Mouse (Mus musculus): ENCODE data around the gene Fam102b. TPM values are rescaled to one million over a fixed set of nuclear protein-coding genes. Genes with fewer than 3 reads are reported as not detected.

Fam102b gene
- polyA plus RNA-seq, 1 experiment from 2014 or later: 19.5 TPM

DNA sequence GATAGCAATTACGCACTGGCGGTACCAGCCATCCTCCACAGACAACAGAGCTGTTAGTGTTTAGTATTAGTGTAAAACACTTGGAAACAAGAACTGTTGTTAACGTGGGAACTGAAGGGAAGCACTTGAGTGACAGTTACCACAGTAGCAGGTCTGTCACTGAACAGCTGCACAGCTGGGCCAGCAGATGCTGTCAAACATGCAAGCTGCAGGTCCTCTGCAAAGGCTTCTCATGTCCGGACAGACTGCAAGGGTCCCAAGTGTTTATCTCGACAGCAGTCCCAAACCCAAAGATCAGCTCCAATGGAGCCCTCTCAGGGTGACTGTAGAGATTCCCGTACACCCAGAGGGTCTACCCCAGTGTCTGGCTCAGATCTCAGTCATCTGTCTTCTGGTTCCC is 45.5 kb downstream of the Fam102b start:
- Histone ChIP-seq H3K9ac (replicated peaks; ENCODE audit: low read depth, low read length) (no peak overlapping the region), H3K36me3 (ENCODE audit: control insufficient read depth, insufficient read depth, low read length) (peaks cover 41% of the 10 kb centered on the region), H3K4me3 (ENCODE audit: low read depth, low read length) (no peak overlapping the region), H3K27ac (ENCODE audit: low read length) (no peak overlapping the region), H3K27me3 (ENCODE audit: control insufficient read depth, insufficient read depth, low read length) (no peaks in the 10 kb centered on the region), H3K4me2 (replicated peaks; ENCODE audit: low read depth, low read length) (no peak overlapping the region), H3K4me1 (ENCODE audit: control insufficient read depth, insufficient read depth, low read length) (no peaks in the 10 kb centered on the region), H3K9me3 (ENCODE audit: control insufficient read depth, low read depth, low read length) (no peaks in the 10 kb centered on the region)
- WGBS: 85% methylated on average over 6 of the region's 6 CpGs
- no peak for ATAC-seq (ENCODE audit: insufficient number of reproducible peaks, insufficient read depth, low FRiP score, low read depth)

DNA sequence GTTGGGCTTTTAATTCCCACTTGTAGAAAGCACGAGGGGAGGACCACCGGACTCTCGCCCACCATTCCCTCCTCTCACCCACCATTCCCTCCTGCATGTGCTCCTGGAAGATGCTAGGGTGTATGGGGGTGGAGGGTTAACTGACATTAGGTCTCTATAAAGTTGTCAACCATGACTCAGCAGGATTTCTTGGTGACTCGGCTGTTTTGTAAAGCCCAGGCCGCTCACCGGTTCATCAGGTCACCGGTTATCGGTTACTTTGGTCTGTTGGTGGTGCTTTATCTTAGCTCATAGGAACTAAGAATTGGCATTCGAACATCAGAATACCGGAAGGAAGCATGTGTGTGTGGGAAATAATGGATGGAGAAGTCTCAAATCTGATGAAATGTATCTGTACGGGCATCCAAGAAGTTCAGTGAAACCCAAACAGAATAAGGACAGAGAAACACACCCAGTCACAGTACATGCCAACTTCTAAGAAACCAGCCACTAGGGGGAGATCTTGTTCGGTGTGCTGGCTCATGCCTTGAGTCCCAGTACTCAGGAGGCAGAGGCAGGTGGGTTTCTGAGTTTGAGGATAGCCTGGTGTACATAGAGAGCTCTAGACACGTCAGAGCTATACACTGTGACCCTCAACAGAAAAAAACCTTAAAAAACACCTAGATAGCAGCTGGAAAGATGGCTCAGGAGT is 49.9 kb downstream of the Fam102b start:
- ATAC-seq (ENCODE audit: insufficient number of reproducible peaks, insufficient read depth, low FRiP score, low read depth): no peak
- H3K27ac ChIP-seq (ENCODE audit: low read length): no peak overlapping the region
- 93% methylated on average over 13 of the region's 13 CpGs for WGBS
- H3K9ac ChIP-seq (replicated peaks; ENCODE audit: low read depth, low read length): no peak overlapping the region
- H3K4me2 ChIP-seq (replicated peaks; ENCODE audit: low read depth, low read length): no peak overlapping the region
- no peaks in the 10 kb centered on the region for H3K27me3 ChIP-seq (ENCODE audit: control insufficient read depth, insufficient read depth, low read length)
- no peak overlapping the region for H3K4me3 ChIP-seq (ENCODE audit: low read depth, low read length)
- H3K9me3 ChIP-seq (ENCODE audit: control insufficient read depth, low read depth, low read length): no peaks in the 10 kb centered on the region
- peaks cover 49% of the 10 kb centered on the region for H3K36me3 ChIP-seq (ENCODE audit: control insufficient read depth, insufficient read depth, low read length)
- H3K4me1 ChIP-seq (ENCODE audit: control insufficient read depth, insufficient read depth, low read length): no peaks in the 10 kb centered on the region

DNA sequence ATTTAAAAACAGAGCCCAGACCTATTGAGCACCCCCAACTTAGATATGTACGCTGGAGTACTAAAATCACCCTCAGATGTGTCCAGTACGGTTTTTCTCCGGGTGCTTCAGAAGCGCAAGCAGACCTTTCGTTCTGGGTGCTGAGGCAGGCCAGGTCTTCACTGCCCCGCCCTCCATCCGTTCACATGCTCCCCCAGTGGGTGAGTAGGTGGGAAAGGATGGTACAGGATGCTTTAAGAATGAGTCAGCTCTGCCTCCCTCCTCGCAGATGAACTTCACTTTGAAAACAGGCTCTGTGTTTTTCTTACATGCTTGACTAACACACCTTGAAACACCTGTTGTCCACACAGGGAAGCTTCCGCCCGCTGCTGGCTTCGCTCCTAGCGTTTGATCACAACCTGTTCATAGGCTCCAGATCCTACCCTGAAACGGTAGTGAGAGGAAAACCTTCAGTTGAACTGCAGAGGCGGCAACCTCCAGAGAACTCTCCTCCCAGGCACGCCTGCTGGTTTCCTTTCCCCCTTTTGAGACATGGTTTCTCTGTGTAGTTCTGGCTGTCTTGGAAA is 52.4 kb downstream of the Fam102b start:
- H3K9ac ChIP-seq (replicated peaks; ENCODE audit: low read depth, low read length): no peak overlapping the region
- no peaks in the 10 kb centered on the region for H3K4me1 ChIP-seq (ENCODE audit: control insufficient read depth, insufficient read depth, low read length)
- H3K4me2 ChIP-seq (replicated peaks; ENCODE audit: low read depth, low read length): no peak overlapping the region
- WGBS: 85% methylated on average over 15 of the region's 15 CpGs
- ATAC-seq (ENCODE audit: insufficient number of reproducible peaks, insufficient read depth, low FRiP score, low read depth): no peak
- peaks cover 44% of the 10 kb centered on the region for H3K36me3 ChIP-seq (ENCODE audit: control insufficient read depth, insufficient read depth, low read length)
- no peak overlapping the region for H3K4me3 ChIP-seq (ENCODE audit: low read depth, low read length)
- H3K9me3 ChIP-seq (ENCODE audit: control insufficient read depth, low read depth, low read length): no peaks in the 10 kb centered on the region
- H3K27ac ChIP-seq (ENCODE audit: low read length): no peak overlapping the region
- H3K27me3 ChIP-seq (ENCODE audit: control insufficient read depth, insufficient read depth, low read length): no peaks in the 10 kb centered on the region

DNA sequence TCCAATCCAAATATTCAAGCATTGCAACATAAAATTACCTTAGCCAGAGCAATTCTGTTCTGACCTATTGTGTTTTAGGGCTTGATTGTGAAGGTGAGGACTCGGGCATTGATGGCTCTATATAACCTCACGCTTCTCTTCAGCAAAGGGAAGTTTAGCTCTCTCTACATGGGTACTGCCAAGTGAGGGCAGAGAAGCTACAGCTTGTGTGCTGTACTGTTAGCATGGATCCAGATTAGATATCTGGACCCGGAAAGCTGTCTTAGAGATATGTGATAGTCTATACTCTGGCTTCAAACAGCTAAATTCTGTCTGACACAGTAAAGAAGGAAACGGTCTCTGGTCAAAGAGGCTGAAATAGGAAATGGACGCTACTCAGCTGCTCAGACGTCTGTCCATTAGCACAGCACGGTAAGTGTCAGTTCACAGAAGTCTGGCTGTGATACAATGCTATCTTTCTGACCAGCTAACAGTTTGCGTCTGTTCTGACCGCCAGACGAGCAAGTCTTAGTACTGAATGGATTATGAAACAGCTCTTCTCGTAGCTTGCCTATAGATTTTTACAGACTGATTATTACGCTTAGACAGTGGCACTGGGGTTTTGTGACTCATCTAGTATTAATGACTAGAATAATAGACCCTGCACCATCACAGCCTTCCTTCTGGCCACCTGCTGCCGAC is 53.3 kb downstream of the Fam102b start:
- ATAC-seq (ENCODE audit: insufficient number of reproducible peaks, insufficient read depth, low FRiP score, low read depth): no peak
- Histone ChIP-seq H3K9ac (replicated peaks; ENCODE audit: low read depth, low read length) (no peak overlapping the region), H3K27me3 (ENCODE audit: control insufficient read depth, insufficient read depth, low read length) (no peaks in the 10 kb centered on the region), H3K36me3 (ENCODE audit: control insufficient read depth, insufficient read depth, low read length) (peaks cover 35% of the 10 kb centered on the region), H3K9me3 (ENCODE audit: control insufficient read depth, low read depth, low read length) (no peaks in the 10 kb centered on the region), H3K27ac (ENCODE audit: low read length) (no peak overlapping the region), H3K4me1 (ENCODE audit: control insufficient read depth, insufficient read depth, low read length) (no peaks in the 10 kb centered on the region), H3K4me2 (replicated peaks; ENCODE audit: low read depth, low read length) (no peak overlapping the region), H3K4me3 (ENCODE audit: low read depth, low read length) (no peak overlapping the region)
- 83% methylated on average over 13 of the region's 13 CpGs for WGBS

DNA sequence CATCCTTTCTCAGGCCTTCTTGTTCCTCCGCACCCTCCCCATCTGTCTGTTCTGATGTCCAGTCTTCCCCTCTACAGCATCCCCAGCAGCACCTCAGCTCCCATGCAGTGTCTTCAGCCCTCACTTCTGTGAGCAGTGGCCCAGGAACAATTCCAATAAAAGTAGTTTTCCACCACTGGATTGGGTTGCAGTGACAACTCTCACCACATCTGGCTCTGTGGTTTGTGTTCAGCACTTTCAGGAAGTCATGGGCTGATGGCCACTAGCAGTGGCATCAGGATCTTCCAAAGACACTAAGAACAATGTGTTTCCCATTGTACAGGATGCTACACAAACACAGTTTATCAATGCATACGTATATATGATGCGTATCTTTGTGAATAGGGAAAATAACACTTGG is 61.4 kb downstream of the Fam102b start:
- 96% methylated on average over 3 of the region's 3 CpGs for WGBS
- Histone ChIP-seq H3K27ac (ENCODE audit: low read length) (no peak overlapping the region), H3K9me3 (ENCODE audit: control insufficient read depth, low read depth, low read length) (no peaks in the 10 kb centered on the region), H3K9ac (replicated peaks; ENCODE audit: low read depth, low read length) (no peak overlapping the region), H3K27me3 (ENCODE audit: control insufficient read depth, insufficient read depth, low read length) (no peaks in the 10 kb centered on the region), H3K4me1 (ENCODE audit: control insufficient read depth, insufficient read depth, low read length) (peaks cover 8% of the 10 kb centered on the region; the same call in 1 of the 2 replicates), H3K36me3 (ENCODE audit: control insufficient read depth, insufficient read depth, low read length) (no peaks in the 10 kb centered on the region), H3K4me3 (ENCODE audit: low read depth, low read length) (no peak overlapping the region), H3K4me2 (replicated peaks; ENCODE audit: low read depth, low read length) (no peak overlapping the region)
- no peak for ATAC-seq (ENCODE audit: insufficient number of reproducible peaks, insufficient read depth, low FRiP score, low read depth)

DNA sequence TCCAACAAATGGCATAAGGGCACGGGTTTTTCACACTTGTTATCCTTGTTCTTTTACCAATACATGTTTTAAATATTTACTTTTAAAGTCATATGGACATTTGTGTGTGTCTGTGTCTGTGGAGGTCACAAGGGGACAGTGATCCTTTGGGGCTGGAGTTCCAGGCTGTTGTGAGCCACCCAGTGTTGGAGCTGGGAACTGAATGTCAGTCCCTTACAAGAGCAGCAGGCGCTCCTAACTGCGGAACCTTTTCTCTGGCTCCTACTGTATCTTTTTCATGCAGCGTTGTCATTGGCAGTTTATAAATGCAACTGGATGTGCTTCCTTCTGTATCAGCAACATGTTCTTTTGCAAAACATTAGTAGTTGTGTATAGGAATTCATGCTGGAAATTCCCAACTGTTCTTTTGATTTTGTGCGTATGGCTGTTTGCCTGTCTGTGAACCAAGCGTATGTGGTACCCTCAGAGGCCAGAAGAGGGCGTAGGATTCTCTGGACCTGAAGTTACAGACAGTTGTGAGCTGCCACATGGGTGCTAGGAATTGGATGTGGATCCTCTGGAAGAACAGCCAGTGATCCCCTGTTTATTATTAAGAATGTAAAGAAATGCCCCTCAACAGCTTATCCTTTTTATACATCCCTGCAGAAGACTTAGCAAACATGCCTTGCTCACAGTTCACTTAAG is 62.9 kb downstream of the Fam102b start:
- ATAC-seq (ENCODE audit: insufficient number of reproducible peaks, insufficient read depth, low FRiP score, low read depth): no peak

DNA sequence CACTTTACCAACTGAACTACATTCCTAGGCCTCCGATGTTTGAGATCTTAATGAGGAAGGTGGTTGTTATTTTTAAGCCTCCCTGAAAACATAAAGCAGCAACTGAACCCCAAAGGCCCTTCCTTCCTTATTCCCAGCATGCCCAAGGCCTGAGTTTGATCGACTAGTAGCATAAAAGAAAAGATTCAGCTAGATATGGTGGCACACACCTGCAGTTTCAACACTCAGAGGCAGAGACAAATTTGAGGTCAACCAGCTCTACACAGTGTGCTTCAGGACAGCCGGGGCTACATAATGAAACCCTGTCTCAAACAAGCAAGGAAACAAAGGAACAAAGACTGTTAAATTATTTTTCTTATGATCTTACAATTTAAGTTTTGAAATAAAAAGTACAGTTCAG is 63.6 kb downstream of the Fam102b start:
- WGBS: 77% methylated on average over 3 of the region's 3 CpGs

More for the DNA sequence above, 62.9 kb downstream of the Fam102b start:
- Histone ChIP-seq H3K4me1 (ENCODE audit: control insufficient read depth, insufficient read depth, low read length) (peaks cover 8% of the 10 kb centered on the region; the same call in 1 of the 2 replicates), H3K9me3 (ENCODE audit: control insufficient read depth, low read depth, low read length) (no peaks in the 10 kb centered on the region), H3K36me3 (ENCODE audit: control insufficient read depth, insufficient read depth, low read length) (no peaks in the 10 kb centered on the region), H3K27me3 (ENCODE audit: control insufficient read depth, insufficient read depth, low read length) (no peaks in the 10 kb centered on the region), H3K9ac (replicated peaks; ENCODE audit: low read depth, low read length) (no peak overlapping the region), H3K27ac (ENCODE audit: low read length) (no peak overlapping the region), H3K4me2 (replicated peaks; ENCODE audit: low read depth, low read length) (no peak overlapping the region), H3K4me3 (ENCODE audit: low read depth, low read length) (no peak overlapping the region)
- 76% methylated on average over 7 of the region's 7 CpGs for WGBS

DNA sequence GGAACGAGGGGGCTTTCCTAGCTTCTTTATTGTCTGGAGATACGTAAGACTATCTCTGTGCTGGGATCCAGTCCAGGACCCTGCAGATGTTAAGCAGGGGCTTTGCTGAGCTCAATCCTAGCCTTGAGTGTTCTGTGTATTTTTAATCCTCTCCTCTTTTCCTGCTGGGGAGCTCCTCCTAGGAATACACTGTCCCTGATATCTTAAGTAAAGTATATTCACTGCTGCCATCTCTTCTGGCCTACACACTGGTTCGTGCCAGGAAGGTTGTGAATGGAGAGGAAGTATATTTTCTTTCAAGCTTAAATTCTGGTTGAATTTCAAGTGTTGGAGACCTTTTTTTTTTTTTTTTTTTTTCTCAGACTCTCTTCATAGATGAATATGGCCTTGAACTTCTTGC is 64.1 kb downstream of the Fam102b start:
- Histone ChIP-seq H3K4me1 (ENCODE audit: control insufficient read depth, insufficient read depth, low read length) (peaks cover 8% of the 10 kb centered on the region; the same call in 1 of the 2 replicates), H3K4me3 (ENCODE audit: low read depth, low read length) (no peak overlapping the region), H3K9me3 (ENCODE audit: control insufficient read depth, low read depth, low read length) (no peaks in the 10 kb centered on the region), H3K36me3 (ENCODE audit: control insufficient read depth, insufficient read depth, low read length) (no peaks in the 10 kb centered on the region), H3K4me2 (replicated peaks; ENCODE audit: low read depth, low read length) (no peak overlapping the region), H3K9ac (replicated peaks; ENCODE audit: low read depth, low read length) (no peak overlapping the region), H3K27me3 (ENCODE audit: control insufficient read depth, insufficient read depth, low read length) (no peaks in the 10 kb centered on the region), H3K27ac (ENCODE audit: low read length) (no peak overlapping the region)
- WGBS: 71% methylated on average over 3 of the region's 3 CpGs
- ATAC-seq (ENCODE audit: insufficient number of reproducible peaks, insufficient read depth, low FRiP score, low read depth): no peak

More for the DNA sequence above, 63.6 kb downstream of the Fam102b start:
- Histone ChIP-seq H3K4me2 (replicated peaks; ENCODE audit: low read depth, low read length) (no peak overlapping the region), H3K9me3 (ENCODE audit: control insufficient read depth, low read depth, low read length) (no peaks in the 10 kb centered on the region), H3K4me1 (ENCODE audit: control insufficient read depth, insufficient read depth, low read length) (peaks cover 8% of the 10 kb centered on the region; the same call in 1 of the 2 replicates), H3K9ac (replicated peaks; ENCODE audit: low read depth, low read length) (no peak overlapping the region), H3K27ac (ENCODE audit: low read length) (no peak overlapping the region), H3K36me3 (ENCODE audit: control insufficient read depth, insufficient read depth, low read length) (no peaks in the 10 kb centered on the region), H3K27me3 (ENCODE audit: control insufficient read depth, insufficient read depth, low read length) (no peaks in the 10 kb centered on the region), H3K4me3 (ENCODE audit: low read depth, low read length) (no peak overlapping the region)
- no peak for ATAC-seq (ENCODE audit: insufficient number of reproducible peaks, insufficient read depth, low FRiP score, low read depth)

Measured in stomach, embryonic 14.5 days (tissue).